Mouse (Mus musculus) cortical plate, adult 2 months (tissue): Measurements from ENCODE around the gene Itga5.

Experiments used
- CTCF ChIP-seq: fragments of 200-500 bp; IDR thresholded peaks from 2 replicates; pipeline ENCODE4 v1.5.1; 2011; ENCODE audit warnings: mild to moderate bottlenecking, control low read depth, low read length; ENCODE audit not compliant: insufficient read depth; ENCODE audit errors: extremely low read depth
- POLR2A ChIP-seq: fragments of 200-500 bp; IDR thresholded peaks from 2 replicates; pipeline ENCODE4 v1.6.1; 2011; ENCODE audit warnings: mild to moderate bottlenecking, low read length, control low read depth; ENCODE audit not compliant: insufficient read depth; ENCODE audit errors: extremely low read depth

DNA sequence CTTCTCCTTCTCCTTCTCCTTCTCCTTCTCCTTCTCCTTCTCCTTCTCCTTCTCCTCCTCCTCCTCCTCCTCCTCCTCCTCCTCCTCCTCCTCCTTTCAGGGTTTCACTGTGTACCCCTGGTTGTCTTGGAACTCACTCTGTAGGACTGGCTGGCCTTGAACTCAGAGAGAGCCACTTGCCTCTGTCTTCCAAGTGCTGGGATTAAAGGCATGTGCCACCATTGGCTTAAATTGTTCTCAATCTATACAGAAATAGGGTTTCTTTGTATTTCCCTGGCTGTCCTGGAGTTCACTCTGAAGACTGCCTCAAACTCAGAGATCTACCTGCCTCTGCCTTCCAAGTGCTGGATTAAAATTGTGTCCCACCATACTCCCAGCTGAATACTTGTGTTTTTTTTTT is 5.9 kb upstream of the Itga5 start:
- no peak for TF ChIP-seq CTCF
- TF ChIP-seq POLR2A, result no peak
